Mouse (Mus musculus): ENCODE data around the gene Actb.
A peak's percentile ranks its signal among the peaks of the same experiment; 100 is the strongest.

Actb gene

GRCm38 (mm10) chr5:142921074-142921459 is 14.5 kb upstream of the Actb start:
- no peak for DNase-seq

GRCm38 (mm10) chr5:142920311-142921073 is 13.9 kb upstream of the Actb start:
- DNase-seq, result peak; percentile 55

- no peak for DNase-seq
These were observed 10.8 kb upstream of the Actb start for GRCm38 (mm10) chr5:142917402-142917801.

- no peak for DNase-seq
These were observed 10.0 kb upstream of the Actb start for GRCm38 (mm10) chr5:142916593-142916992.

- no peak for DNase-seq
These were observed 8.7 kb upstream of the Actb start for GRCm38 (mm10) chr5:142915231-142915630.

- no peak for DNase-seq
These were observed 6.2 kb upstream of the Actb start for GRCm38 (mm10) chr5:142912739-142913138.

GRCm38 (mm10) chr5:142912320-142912719 is 5.8 kb upstream of the Actb start:
- no peak for DNase-seq

- DNase-seq, result no peak
These were observed 5.1 kb upstream of the Actb start for GRCm38 (mm10) chr5:142911629-142912028.

GRCm38 (mm10) chr5:142909576-142910278 is 3.2 kb upstream of the Actb start:
- DNase-seq, result peak; percentile 74

- peak; percentile 24 for DNase-seq
These were observed 2.5 kb upstream of the Actb start for GRCm38 (mm10) chr5:142908941-142909575.

GRCm38 (mm10) chr5:142907803-142908559 is 1.4 kb upstream of the Actb start:
- peak; percentile 82 for DNase-seq

GRCm38 (mm10) chr5:142907048-142907802 is 671 bp upstream of the Actb start:
- DNase-seq, result peak; percentile 71

GRCm38 (mm10) chr5:142905725-142906531 is 626 bp downstream of the Actb start:
- peak; percentile 99 for DNase-seq

- no peak for DNase-seq
These were observed 1.4 kb downstream of the Actb start for GRCm38 (mm10) chr5:142905038-142905695.

- DNase-seq, result peak; percentile 33
These were observed 2.1 kb downstream of the Actb start for GRCm38 (mm10) chr5:142904208-142905037.

GRCm38 (mm10) chr5:142903470-142904207 is 2.9 kb downstream of the Actb start:
- DNase-seq, result no peak

- no peak for DNase-seq
These were observed 3.8 kb downstream of the Actb start for GRCm38 (mm10) chr5:142902506-142903314.

- no peak for DNase-seq
These were observed 4.6 kb downstream of the Actb start for GRCm38 (mm10) chr5:142901846-142902505.

All from kidney, adult 18-20 months (tissue).